Mouse (Mus musculus) liver, embryonic 16.5 days (tissue): ENCODE data around the gene Hivep3. TPM values are rescaled to one million over a fixed set of nuclear protein-coding genes. Genes with fewer than 3 reads are reported as not detected.

ENCODE experiments used
- ATAC-seq: fragments of 200-750 bp; cut with Nextera tagmentation; 2 replicates; pipeline ENCODE4 v1.8.0; 2017; ENCODE audit warnings: low read depth, mild to moderate bottlenecking, moderate number of reproducible peaks, moderate library complexity
- H3K27ac ChIP-seq: fragments of 300-500 bp; sonication (generic); 2 replicates; pipeline ENCODE4 v1.5.1; 2014; ENCODE audit warnings: mild to moderate bottlenecking, low read length
- H3K27me3 ChIP-seq: fragments of 300-500 bp; sonication (generic); 2 replicates; pipeline ENCODE4 v1.6.1; 2014; ENCODE audit warnings: low read depth, low read length, mixed read lengths; ENCODE audit not compliant: control insufficient read depth, insufficient read depth
- H3K36me3 ChIP-seq: fragments of 300-500 bp; sonication (generic); 2 replicates; pipeline ENCODE4 v1.6.1; 2014; ENCODE audit warnings: mild to moderate bottlenecking; ENCODE audit not compliant: control insufficient read depth, insufficient read depth
- H3K4me1 ChIP-seq: fragments of 300-500 bp; sonication (generic); 2 replicates; pipeline ENCODE4 v1.6.1; 2014; ENCODE audit warnings: low read depth, low read length, mixed read lengths; ENCODE audit not compliant: control insufficient read depth
- H3K4me2 ChIP-seq: fragments of 300-500 bp; sonication (generic); 2 replicates; pipeline ENCODE4 v1.6.1; 2014; ENCODE audit warnings: low read depth, low read length, mixed read lengths
- H3K4me3 ChIP-seq: fragments of 300-500 bp; sonication (generic); 2 replicates; pipeline ENCODE4 v1.5.1; 2014; ENCODE audit warnings: low read depth, mild to moderate bottlenecking, low read length
- H3K9ac ChIP-seq: fragments of 300-500 bp; sonication (generic); 2 replicates; pipeline ENCODE4 v1.6.1; 2014; ENCODE audit warnings: low read depth, low read length
- H3K9me3 ChIP-seq: fragments of 300-500 bp; sonication (generic); replicated peaks from 2 replicates; pipeline ENCODE4 v1.6.1; 2016; ENCODE audit warnings: low read length; ENCODE audit not compliant: control insufficient read depth
- WGBS: fragments of 180-500 bp; shearing (Covaris S2); extraction: QIAGEN DNeasy Blood & Tissue Kit; methylation state at CpG from one replicate; pipeline ENCODE4 v1.1.7; 2014; ENCODE audit not compliant: insufficient replicate concordance; 5-methylcytosine and 5-hydroxymethylcytosine counted together
- polyA plus RNA-seq: library from polyadenylated mRNA; unstranded; fragments of >200 nt; fragmentation: Nextera tagmentation; extraction: Ambion mirVana; gene quantifications from 2 replicates; pipeline ENCODE4 v1.2.1, GENCODE M21; 2015

The Hivep3 gene
- polyA plus RNA-seq, 1 experiment from 2014 or later, result 2.1 TPM

DNA sequence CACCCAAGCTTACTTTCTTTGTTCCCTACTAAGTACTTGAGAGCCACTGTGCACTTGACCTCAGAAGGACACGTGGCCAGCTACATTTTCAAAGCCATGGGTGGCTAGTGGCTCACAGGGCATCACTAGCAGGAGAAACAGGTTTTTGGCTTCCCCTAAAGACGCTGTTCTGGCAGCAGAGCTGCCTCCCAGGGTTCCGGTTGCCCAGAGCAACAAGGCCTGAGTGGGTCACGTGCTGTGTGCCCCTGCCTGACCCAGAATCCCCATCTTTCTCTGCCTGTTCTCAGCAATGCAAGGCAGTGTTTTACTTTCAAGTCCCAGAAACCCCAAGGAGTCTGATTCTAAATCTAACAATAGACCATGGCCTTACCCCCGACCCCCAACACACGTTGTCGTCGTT, 198.3 kb downstream of the Hivep3 start:
- H3K9me3 ChIP-seq, result no peaks in the 10 kb centered on the region
- no peaks in the 10 kb centered on the region for H3K36me3 ChIP-seq
- no peaks in the 10 kb centered on the region for H3K4me1 ChIP-seq
- WGBS, result 58% methylated on average over 8 of the region's 8 CpGs
- no peaks in the 10 kb centered on the region for H3K27me3 ChIP-seq
- no peak overlapping the region for H3K27ac ChIP-seq
- no peak overlapping the region for H3K4me2 ChIP-seq
- no peak for ATAC-seq
- no peak overlapping the region for H3K4me3 ChIP-seq
- no peak overlapping the region for H3K9ac ChIP-seq

DNA sequence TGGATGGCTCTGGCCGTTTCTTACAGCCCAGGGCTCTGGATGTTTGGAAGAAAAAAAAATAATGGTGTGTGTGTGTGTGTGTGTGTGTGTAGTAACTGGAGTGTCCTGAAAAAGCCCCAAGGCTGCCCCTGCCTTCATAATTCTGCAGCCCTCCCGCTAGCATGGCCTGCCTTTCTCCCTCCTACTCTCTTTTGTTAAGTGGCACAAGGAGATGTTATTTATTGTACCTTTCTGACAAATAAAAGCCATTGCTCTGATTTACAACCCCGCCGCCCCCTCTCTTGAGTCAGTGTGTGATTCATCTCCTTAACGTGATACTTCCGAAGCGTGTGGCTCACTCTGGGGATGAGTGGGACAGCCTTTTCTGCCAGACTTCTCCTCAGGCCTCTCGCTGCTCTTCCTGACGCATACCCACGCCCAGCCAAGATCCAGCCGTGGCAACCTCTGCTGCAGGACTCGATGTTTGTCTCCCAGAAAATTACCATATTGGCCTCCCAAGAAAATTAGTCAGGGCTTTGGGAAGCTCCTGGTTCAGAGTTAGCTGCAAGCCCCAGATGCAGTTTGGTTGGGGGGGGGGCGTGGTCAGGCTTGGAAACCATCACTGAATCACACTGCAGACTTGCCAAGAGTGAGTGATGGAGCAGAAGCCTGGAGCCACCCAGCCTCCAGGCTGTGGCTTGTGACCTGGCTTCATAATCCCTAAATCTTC, 199.1 kb downstream of the Hivep3 start:
- H3K27me3 ChIP-seq, result no peaks in the 10 kb centered on the region
- H3K27ac ChIP-seq, result no peak overlapping the region
- WGBS, result 54% methylated on average over 13 of the region's 13 CpGs
- H3K4me3 ChIP-seq, result no peak overlapping the region
- ATAC-seq, result no peak
- no peak overlapping the region for H3K9ac ChIP-seq
- no peaks in the 10 kb centered on the region for H3K4me1 ChIP-seq
- H3K4me2 ChIP-seq, result no peak overlapping the region
- H3K9me3 ChIP-seq, result no peaks in the 10 kb centered on the region
- no peaks in the 10 kb centered on the region for H3K36me3 ChIP-seq

DNA sequence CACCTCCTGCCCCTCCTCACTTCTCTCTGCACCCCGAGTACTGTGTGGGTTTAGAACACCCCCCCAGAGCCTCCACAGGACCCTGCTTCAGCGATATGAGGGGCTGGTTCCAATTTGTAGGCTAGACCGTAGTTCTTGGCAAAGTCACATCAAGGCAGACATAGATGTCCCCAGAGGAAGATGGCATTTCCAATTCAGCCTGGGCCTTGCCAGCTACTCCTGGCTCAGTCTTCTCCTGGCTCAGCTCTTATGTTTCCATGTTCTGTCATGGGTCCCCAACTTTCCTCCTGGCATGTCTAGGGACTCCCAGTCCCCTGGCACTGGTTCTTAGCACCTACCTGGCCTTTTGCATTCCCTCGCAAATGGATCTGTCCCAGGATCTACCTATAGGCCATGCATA, 201.3 kb downstream of the Hivep3 start:
- no peaks in the 10 kb centered on the region for H3K27me3 ChIP-seq
- no peak overlapping the region for H3K27ac ChIP-seq
- no peaks in the 10 kb centered on the region for H3K4me1 ChIP-seq
- WGBS, result 54% methylated on average over 4 of the region's 4 CpGs
- H3K36me3 ChIP-seq, result no peaks in the 10 kb centered on the region
- ATAC-seq, result no peak
- H3K9ac ChIP-seq, result no peak overlapping the region
- no peak overlapping the region for H3K4me2 ChIP-seq
- H3K9me3 ChIP-seq, result no peaks in the 10 kb centered on the region
- H3K4me3 ChIP-seq, result no peak overlapping the region

DNA sequence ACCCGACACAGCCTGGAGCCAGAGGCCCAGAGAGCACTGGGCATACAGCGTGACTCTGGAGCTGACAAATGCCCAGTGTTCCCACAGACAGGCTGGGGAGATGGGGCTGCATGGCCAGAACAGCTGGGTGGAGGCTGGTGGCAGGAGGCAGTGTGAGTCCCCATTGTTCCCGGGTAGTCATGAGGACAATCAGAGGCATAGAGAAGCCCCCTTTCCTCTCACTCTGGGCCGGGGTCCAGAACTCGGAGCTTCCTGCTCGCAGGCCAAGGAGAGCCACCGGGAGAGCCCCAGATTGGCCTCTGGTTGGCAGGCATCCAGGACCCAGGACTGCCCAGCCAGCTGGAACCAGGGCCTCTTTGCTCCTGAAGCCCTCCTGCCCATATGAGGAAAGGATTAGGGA, 204.3 kb downstream of the Hivep3 start:
- no peak for ATAC-seq

DNA sequence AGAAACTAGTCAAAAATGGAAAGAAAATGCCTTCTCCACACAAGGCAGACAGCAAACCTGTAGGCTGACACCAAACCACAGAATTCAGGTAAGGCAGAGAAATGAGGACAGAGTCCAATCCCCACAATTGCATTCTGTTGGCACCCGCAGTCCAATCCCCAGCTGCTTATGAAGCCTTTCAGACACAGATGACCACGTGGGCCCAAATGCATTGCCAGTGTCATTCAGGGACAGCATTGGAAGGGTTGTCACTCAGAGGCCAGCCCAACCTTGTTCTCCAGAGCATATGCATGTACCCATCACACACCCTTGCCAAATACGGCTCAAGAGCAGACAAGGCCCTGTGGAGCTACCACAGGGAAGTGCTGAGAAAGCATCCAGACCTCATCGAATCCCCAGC, 204.9 kb downstream of the Hivep3 start:
- no peak overlapping the region for H3K4me3 ChIP-seq
- 52% methylated on average over 4 of the region's 4 CpGs for WGBS
- no peak overlapping the region for H3K4me2 ChIP-seq
- H3K36me3 ChIP-seq, result no peaks in the 10 kb centered on the region
- H3K9me3 ChIP-seq, result no peaks in the 10 kb centered on the region
- no peak overlapping the region for H3K9ac ChIP-seq
- ATAC-seq, result no peak
- no peak overlapping the region for H3K27ac ChIP-seq
- H3K4me1 ChIP-seq, result no peaks in the 10 kb centered on the region
- no peaks in the 10 kb centered on the region for H3K27me3 ChIP-seq

More for the DNA sequence above, 204.3 kb downstream of the Hivep3 start:
- Histone ChIP-seq H3K36me3 (no peaks in the 10 kb centered on the region), H3K9ac (no peak overlapping the region), H3K4me3 (no peak overlapping the region), H3K27me3 (no peaks in the 10 kb centered on the region), H3K4me2 (no peak overlapping the region), H3K9me3 (no peaks in the 10 kb centered on the region), H3K27ac (no peak overlapping the region), H3K4me1 (no peaks in the 10 kb centered on the region)
- 65% methylated on average over 7 of the region's 7 CpGs for WGBS

DNA sequence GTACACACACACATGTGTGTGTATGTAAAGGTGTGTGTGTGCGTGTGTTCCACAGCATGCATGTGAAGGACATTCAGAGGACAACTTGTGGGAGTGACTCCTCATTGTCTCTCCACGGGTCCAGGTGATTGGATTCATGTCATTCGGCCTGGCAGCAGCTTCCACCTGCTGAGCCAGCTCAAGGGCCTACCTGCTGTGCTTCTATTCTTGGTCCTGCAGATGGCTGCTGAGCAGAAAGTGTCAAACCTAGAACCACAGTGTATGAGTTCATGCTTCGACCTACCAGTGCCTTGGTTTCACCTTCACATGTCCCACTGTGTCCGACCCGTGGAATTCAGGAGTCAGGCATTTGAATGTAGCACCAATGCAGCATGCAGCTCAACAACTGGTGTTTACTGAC, 206.2 kb downstream of the Hivep3 start:
- no peak overlapping the region for H3K4me2 ChIP-seq
- no peak for ATAC-seq
- no peaks in the 10 kb centered on the region for H3K27me3 ChIP-seq
- 62% methylated on average over 6 of the region's 6 CpGs for WGBS
- H3K4me3 ChIP-seq, result no peak overlapping the region
- no peaks in the 10 kb centered on the region for H3K36me3 ChIP-seq
- no peak overlapping the region for H3K9ac ChIP-seq
- no peaks in the 10 kb centered on the region for H3K4me1 ChIP-seq
- no peak overlapping the region for H3K27ac ChIP-seq
- H3K9me3 ChIP-seq, result no peaks in the 10 kb centered on the region

DNA sequence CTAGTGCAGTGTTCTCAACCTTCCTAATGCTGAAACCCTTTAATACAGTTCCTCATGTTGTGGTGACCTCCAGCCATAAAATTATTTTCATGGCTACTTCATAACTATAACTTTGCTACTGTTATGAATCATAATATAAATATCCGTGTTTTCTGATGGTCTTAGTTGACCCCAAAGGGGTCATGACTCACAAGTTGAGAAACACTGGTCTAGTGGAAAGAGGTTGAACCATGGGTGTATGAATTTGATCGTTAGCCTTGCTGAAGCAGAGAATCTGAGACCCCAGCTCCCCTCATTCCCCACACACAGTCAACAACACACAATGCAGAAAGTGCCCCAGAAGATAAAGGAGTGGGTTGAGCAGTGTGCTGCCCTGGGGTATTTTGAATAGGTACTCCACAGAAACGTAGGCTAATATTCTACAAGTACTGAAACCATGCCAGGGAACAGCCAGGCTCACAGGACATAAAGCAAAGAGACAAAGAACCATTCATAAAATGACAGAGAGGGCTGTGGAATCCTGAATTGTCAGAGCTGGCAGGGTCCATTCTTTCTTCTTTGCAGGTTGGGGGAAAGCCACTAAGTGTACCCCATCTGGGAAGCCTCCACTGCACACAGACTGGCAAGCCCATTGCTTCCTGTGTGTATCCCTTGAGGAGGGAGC, 212.8 kb downstream of the Hivep3 start:
- Histone ChIP-seq H3K36me3 (no peaks in the 10 kb centered on the region), H3K27ac (no peak overlapping the region), H3K4me2 (no peak overlapping the region), H3K9ac (no peak overlapping the region), H3K9me3 (no peaks in the 10 kb centered on the region), H3K27me3 (no peaks in the 10 kb centered on the region), H3K4me1 (no peaks in the 10 kb centered on the region), H3K4me3 (no peak overlapping the region)
- WGBS, result 44% methylated on average over 3 of the region's 3 CpGs
- no peak for ATAC-seq

DNA sequence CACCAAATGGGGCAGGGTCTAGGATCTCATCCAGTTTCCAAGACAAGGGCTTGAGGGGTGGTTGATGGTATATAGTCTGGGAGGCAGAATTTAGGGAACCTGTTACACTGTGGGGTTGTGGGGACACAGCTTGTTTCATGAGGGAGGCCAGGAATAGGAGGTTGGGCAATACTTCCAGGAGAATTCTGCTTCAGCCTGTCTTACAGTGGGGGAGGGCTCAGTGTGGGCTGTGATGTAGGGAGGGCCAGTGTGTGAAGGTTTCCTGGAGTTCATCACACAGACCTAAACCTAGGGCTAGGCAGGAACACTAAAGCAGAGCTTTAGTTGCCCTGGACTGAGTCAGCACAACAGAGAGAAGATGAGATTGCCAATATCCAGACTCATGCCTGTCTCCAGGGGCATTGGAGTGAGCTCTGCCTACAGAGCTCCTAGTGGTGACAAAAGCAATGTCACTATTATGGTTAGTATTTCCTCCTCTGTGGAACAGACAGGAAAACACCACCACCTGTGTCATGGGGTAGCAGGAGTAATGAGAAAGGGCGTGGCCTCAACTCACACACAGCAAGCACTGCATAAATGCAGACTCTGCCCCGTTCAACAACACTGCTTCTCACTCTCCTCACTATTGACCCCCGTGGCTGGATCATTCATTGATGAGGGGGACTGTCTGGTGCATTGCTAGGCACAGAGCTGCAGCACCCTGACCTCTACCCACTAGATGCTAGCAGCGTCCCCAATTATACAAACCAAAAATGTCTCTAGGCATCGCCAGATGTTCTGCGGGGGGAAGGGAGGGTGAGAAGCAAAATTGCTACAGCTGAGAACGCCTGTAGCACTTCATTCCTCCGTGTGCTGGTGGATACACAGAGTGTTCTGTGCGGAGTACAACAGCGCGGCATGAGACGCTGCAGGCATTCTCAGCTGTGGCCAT, 213.9 kb downstream of the Hivep3 start:
- H3K4me3 ChIP-seq, result no peak overlapping the region
- WGBS, result 54% methylated on average over 12 of the region's 12 CpGs
- no peak overlapping the region for H3K4me2 ChIP-seq
- no peak overlapping the region for H3K27ac ChIP-seq
- no peak for ATAC-seq
- H3K9me3 ChIP-seq, result no peaks in the 10 kb centered on the region
- no peak overlapping the region for H3K9ac ChIP-seq
- H3K4me1 ChIP-seq, result no peaks in the 10 kb centered on the region
- H3K36me3 ChIP-seq, result no peaks in the 10 kb centered on the region
- no peaks in the 10 kb centered on the region for H3K27me3 ChIP-seq

DNA sequence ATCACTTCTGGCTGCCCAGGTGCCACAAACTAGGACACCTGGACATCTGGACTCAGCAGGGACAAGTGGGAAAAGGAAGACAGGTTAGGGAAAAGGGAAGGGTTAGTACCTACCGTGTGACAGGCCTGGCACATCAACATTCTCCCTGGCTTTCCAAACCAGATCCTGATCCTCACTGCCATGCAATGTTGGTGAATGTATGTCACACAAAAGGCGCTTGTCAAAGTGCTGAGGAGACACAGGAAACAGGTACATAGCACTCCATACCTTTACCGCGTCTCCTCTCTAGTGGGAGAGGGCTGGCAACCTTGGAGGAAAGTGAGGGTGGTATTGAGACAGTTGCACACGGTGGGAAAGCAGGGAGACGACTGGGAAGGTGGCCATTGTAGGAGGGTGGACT, 214.8 kb downstream of the Hivep3 start:
- Histone ChIP-seq H3K4me1 (no peaks in the 10 kb centered on the region), H3K27ac (no peak overlapping the region), H3K4me2 (no peak overlapping the region), H3K4me3 (no peak overlapping the region), H3K36me3 (no peaks in the 10 kb centered on the region), H3K27me3 (no peaks in the 10 kb centered on the region), H3K9ac (no peak overlapping the region), H3K9me3 (no peaks in the 10 kb centered on the region)
- 50% methylated on average over 6 of the region's 6 CpGs for WGBS
- no peak for ATAC-seq
